Mouse (Mus musculus) CH12.LX (cell line): ENCODE data around the gene Best1.

Experiments used
- CHD2 ChIP-seq: IDR thresholded peaks from 2 replicates; pipeline ENCODE4 v1.6.1; 2011; ENCODE audit warnings: low read length, improper control_type of control experiment
- CTCF ChIP-seq, 2 experiments: IDR thresholded peaks in 1 of 2; conservative IDR thresholded peaks in 1 of 2; 2 replicates each; pipeline ENCODE4 v1.5.1; 2011 to 2012; ENCODE audit warnings: low read depth in 2 of 2, low read length in 2 of 2, improper control_type of control experiment in 1 of 2, inconsistent platforms in 1 of 2, mild to moderate bottlenecking in 1 of 2, moderate library complexity in 1 of 2
- EP300 ChIP-seq: IDR thresholded peaks from 2 replicates; pipeline ENCODE4 v1.6.1; 2011; ENCODE audit warnings: low read length, improper control_type of control experiment
- JUN ChIP-seq: IDR thresholded peaks from 2 replicates; pipeline ENCODE4 v1.6.1; 2011; ENCODE audit warnings: low read depth, mild to moderate bottlenecking, low read length, improper control_type of control experiment, moderate library complexity; ENCODE audit not compliant: insufficient read depth
- JUND ChIP-seq: conservative IDR thresholded peaks from 2 replicates; pipeline ENCODE4 v1.6.1; 2011; ENCODE audit warnings: low read depth, low read length, improper control_type of control experiment
- MAX ChIP-seq: IDR thresholded peaks from 2 replicates; pipeline ENCODE4 v1.6.1; 2011; ENCODE audit warnings: low read length, improper control_type of control experiment
- POLR2A ChIP-seq: IDR thresholded peaks from 2 replicates; pipeline ENCODE4 v1.6.1; 2011; ENCODE audit warnings: low read depth, mild to moderate bottlenecking, improper control_type of control experiment, low read length
- RAD21 ChIP-seq: IDR thresholded peaks from 2 replicates; pipeline ENCODE4 v1.6.1; 2011; ENCODE audit warnings: low read depth, mild to moderate bottlenecking, low read length, improper control_type of control experiment, moderate library complexity
- RCOR1 ChIP-seq: conservative IDR thresholded peaks from 2 replicates; pipeline ENCODE4 v1.6.1; 2012; ENCODE audit warnings: low read depth, mild to moderate bottlenecking, inconsistent platforms, low read length, improper control_type of control experiment
- USF1 ChIP-seq: IDR thresholded peaks from 2 replicates; pipeline ENCODE4 v1.6.1; 2014; ENCODE audit warnings: low read depth, mild to moderate bottlenecking, inconsistent platforms, low read length, improper control_type of control experiment
- ZNF384 ChIP-seq: IDR thresholded peaks from 2 replicates; pipeline ENCODE4 v1.6.1; 2012; ENCODE audit warnings: low read depth, low read length, improper control_type of control experiment, inconsistent platforms

- TF ChIP-seq RAD21 (no peak), EP300 (no peak), POLR2A (peak; percentile 99), MAX (peak; percentile 49; the same call in 1 of the 2 replicates), RCOR1 (no peak), ZNF384 (no peak), CTCF (conservative IDR thresholded peaks at IDR 0.05 in 1 of 2, IDR thresholded peaks at IDR 0.05 in 1 of 2; ENCODE audit: low read depth in 2 of 2, low read length in 2 of 2) (no peak), JUND (no peak), USF1 (no peak), JUN (no peak), CHD2 (peak; percentile 31; the same call in 1 of the 2 replicates)
These were observed 19.1 kb downstream of the Best1 start for GRCm38 (mm10) chr19:9982151-9982851.
